Mouse (Mus musculus) skeletal muscle tissue, adult 2 months (tissue): Measurements from ENCODE around the gene Psmb11.
"Not testable (repeated sequence)": the region's sequence is repeated elsewhere in the genome, so short reads cannot be mapped to it uniquely, and the experiment has no call there.

ENCODE experiments used
- DNase-seq: peaks from one replicate; pipeline ENCODE4 v3.0.0-alpha.2; 2012; ENCODE audit warnings: low read depth, low spot score

Gene Psmb11

DNA sequence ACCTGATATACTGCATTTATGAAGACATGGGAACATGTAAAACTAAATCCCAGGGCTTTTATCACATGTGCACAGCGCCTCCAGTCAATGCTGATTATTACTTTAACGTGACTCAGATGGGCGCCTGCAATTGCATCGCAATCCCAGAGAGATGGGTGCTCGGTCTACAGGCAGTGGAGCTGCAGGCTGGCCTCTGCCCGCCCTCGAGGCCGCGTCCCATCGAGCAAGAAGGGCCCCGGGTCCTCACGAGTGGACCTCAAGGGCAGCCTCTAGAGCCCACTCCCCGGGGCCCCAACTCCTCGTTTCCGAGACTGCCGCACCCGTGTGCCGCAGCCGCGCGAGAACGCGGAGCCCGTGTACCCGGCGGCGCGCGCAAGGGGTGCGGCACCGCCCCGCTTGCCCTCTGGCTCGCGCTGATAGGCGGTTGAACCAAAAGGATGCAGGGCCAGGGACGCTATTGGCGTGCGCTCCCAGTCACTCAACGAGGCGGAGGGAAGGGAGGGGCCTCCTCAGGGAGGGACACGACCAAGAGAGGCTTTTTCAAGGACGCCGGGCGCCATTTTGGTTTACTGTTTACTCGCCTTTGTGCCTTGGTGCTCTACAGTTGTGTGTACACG, 18.1 kb upstream of the Psmb11 start:
- DNase-seq = peak; percentile 97

DNA sequence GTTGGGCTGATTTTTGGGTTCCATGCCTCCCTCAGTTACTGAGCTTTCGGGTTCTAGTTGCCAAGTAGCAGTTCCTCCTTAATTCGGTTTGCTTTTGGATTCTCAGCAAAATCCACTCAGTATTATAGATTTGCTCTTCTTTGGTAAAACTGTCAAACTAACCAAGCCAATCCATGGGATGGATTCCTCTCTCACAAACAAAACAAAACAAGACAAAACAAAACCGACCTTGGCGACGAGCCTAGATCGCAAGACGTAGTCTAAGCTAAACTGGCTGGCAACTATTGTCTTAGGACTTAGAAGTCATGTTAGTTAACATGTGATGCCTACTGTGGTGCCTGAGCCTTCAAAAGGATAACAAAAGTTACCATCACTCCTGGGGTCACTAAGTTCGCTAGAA, 17.5 kb upstream of the Psmb11 start:
- no peak for DNase-seq

DNA sequence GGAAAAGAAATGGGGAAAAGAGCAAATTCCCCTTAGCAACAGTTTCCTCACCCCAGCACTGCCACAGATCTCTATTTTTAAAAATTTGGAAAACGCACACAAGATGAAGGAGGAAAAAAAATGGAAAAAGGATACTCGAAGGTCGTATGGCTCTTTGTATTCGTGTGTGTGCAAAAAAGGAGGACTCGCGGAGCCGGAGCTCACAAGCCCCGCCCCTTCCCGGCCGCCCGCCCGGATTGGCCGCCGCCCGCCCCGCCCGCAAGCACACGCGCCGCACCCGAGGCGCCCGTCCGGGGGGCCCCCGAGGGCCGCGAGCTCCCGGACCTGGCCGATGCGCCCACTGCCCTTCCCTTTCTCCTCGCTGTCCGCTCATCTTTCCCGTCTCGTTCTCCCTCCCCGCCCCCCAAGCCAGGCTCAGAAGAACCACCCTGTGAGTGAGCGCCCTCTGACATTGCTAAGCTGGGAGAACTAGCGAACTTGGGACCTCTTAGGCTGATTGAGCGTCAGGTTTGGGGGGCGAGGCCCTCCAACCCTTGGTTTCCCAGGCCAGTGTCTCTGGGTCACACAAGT, 15.4 kb upstream of the Psmb11 start, which contains the start of gene 4931414P19Rik:
4931414P19Rik (minus strand) TSS at position 242 of the 570 bp plus-strand sequence.
- DNase-seq = peak; percentile 54

DNA sequence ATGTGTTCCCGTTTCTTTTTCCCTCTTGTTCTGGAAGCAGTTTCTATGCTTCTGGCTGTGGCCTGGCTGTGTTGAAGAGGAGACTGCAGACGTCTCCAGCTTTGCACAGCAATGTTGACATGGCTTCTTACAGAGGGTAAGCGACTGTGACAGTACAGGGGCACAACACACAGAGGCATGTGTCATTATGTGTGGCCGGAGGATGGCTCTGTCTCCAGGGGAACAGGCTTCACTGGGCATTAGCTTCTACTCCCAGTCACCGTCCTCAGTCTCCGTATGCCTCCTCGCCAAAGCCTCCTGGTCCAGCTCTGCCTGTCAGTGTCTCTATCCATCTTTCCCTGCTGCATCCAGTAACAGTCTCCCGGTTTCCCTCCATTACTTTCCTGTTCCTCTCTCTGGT, 14.0 kb upstream of the Psmb11 start:
- no peak for DNase-seq

- no peak for DNase-seq
Measured at GRCm38 (mm10) chr14:54609245-54609644, 12.0 kb upstream of the Psmb11 start.

DNA sequence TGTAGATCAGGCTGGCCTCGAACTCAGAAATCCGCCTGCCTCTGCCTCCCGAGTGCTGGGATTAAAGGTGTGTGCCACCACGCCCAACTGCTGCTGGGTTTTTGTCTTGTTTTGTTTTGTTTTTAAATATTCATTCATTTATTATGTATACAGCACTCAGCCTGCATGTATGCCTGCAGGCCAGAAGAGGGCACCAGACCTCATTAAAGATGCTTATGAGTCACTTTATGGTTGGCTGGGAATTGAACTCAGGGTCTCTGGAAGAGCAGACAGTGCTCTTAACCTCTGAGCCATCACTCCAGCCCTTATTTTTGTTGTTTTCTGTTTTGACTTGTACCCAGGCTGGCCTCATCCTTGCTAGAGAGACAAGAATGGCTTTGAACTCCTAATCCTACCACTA, 11.3 kb upstream of the Psmb11 start:
- no peak for DNase-seq

DNA sequence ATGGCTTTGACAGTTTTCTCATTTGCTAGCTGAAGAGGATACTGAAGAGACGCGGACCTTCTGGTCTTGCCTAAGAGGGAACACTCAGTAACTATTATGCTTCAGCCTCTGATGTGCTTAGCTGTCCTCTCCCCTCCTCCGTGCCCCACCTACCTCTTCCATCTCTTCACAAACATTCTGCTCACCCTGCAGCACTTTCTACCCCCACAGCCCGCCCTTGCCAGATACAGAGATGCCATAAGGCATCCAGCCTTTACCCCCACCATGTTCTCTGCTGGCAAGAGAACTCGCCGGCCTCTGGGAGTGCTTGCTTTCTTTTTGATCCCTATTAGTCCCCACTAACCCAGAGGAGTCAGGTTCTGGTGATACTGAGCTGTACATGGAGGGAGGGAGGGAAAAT, 10.6 kb upstream of the Psmb11 start:
- DNase-seq = no peak

DNA sequence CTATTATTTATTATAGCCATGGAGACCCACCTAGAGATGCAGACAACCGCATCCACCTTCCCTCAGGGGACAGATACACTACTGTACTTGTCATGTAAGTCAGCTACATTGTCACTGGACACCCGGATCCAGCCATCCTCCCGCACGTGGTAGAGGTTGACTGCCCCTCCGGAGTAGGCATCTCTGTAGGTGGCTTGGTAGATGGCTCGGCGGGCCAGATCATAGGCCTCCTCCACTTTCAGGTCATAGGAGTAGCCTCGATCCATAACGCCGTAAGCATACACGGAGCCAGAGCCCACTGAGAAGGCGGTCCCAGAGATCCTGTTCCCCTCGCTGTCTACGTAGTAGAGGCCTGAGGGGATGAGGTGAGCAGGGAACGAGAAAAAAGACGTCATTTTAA, 7.1 kb upstream of the Psmb11 start:
- DNase-seq = not testable (repeated sequence)

DNA sequence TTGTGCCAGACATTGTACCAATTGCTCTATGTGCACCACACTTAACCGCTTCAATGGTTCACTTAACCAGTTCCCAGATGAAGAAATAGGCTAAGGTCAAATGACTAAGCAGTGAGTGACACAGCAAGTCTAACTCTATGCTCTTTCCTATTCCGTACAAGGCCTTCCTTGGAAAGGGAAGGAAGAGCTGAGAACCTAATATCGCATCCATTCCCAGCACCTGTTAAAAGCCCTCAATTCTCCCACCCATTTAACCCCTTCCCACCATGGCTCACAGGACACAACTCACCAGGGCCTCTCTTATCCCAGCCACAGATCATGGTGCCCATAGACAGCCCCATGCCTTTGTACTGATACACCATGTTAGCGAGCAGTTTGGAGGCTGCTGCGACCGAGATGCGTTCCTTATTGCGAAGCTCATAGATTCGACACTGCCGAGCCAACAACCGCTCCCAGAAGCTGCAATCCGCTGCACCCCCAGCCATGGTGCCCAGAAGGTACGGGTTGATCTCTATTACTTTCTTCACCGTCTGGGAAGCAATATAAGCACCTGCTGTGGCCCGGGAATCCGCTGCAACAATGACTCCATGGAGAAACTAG, 4.9 kb upstream of the Psmb11 start:
- no peak for DNase-seq

GRCm38 (mm10) chr14:54617152-54617896, 3.9 kb upstream of the Psmb11 start:
- DNase-seq = no peak

GRCm38 (mm10) chr14:54617897-54618365, 3.3 kb upstream of the Psmb11 start, which contains the start of gene Psmb5:
Gene Psmb5 (minus strand): TSS chr14:54618022.
- DNase-seq = peak; percentile 87

- no peak for DNase-seq
Measured at GRCm38 (mm10) chr14:54623334-54623733, 2.1 kb downstream of the Psmb11 start.

DNA sequence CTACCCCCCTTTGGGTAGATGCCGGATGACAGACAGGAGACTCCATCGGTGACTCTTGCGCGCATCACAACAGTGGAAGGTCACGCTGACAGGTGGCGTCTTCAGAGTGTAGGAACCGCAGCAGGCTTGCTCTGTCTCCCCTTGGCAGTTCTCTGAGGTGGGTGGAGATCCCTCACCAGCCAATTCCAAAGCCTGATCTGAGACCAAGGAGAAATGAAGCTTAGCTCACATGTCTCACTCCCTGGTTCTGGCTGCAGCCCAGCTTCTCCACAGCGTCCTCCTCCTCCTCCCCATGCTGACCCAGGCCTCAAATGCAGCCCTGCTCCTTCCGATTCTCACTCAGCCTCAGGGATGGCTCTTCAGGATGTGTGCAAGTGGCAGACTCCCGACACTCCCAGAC, 3.7 kb downstream of the Psmb11 start:
- no peak for DNase-seq

DNA sequence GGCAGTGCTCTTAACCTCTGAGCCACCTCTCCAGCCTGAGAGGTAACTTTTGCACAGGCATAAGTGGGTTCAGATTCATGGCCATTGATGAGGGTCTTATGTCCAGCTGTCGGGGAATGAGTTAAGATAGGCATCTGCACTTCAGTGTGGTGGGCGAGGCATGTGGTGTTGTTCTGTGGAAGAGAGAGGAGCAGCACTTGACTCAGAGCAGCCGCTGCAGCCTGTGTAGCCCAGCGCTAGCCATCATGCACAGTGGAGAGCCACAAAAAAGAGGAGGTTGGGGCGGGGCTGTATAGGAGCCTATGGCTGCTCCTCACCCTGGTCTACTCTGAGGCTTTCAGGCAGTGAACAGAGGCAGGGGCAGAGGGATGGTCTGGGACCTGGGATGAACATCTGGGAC, 6.9 kb downstream of the Psmb11 start:
- no peak for DNase-seq

- no peak for DNase-seq
Measured at GRCm38 (mm10) chr14:54629797-54630196, 8.6 kb downstream of the Psmb11 start.

DNA sequence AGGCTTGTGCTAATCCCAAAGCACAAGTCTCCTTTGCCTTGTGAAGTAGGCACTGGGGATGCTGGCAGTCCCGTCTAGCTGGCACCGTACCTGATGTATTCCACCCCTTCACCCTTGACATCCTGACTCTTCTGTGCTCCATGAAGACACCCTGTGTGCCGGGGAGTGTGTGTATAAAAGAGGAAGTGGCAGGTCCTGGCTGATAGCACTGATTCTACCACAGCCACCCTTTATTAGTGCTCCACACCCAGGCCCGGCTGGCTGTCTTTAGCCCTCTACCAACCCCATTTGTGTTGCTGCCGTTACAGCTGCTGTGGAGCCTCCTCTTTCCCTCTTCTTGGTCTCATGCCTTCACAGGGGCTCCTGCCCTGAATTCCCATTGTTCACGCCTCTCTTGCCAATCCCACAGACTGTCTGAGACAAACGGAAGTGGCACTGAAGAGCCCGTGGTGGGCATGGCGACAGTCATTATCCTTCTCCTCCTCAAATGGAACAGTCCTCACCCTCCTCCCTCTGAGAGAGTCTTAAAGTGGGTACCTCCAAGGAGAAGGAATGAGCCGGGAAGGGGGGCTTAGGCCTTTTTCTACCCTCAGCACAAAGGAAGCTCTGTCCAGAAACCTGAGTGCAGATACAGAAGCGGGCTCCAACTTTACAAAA, 9.5 kb downstream of the Psmb11 start:
- no peak for DNase-seq

DNA sequence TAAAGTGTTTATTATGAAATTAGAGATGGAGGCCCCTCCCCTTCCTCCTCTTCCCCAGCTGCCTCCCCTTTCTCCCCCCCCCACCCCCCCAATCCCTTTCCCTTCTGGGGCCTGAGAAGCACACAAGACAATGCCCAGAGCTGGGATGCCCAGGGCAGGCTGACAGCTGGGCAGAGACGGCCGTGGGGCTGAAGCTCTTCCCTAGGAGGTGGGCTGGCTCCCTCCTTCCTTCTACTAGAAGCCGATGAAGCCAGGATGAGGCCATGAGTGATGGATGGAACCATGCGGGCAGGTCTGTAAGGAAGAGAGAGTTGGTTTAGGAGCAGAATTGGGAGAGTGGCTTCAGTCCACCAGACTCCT, 10.0 kb downstream of the Psmb11 start:
- no peak for DNase-seq

- no peak for DNase-seq
Measured at GRCm38 (mm10) chr14:54632252-54632651, 11.0 kb downstream of the Psmb11 start.

GRCm38 (mm10) chr14:54634182-54634581, 12.9 kb downstream of the Psmb11 start:
- no peak for DNase-seq

- no peak for DNase-seq
Measured at GRCm38 (mm10) chr14:54636954-54637353, 15.7 kb downstream of the Psmb11 start.

GRCm38 (mm10) chr14:54638210-54638609, 17.0 kb downstream of the Psmb11 start:
- DNase-seq = no peak

- no peak for DNase-seq
Measured at GRCm38 (mm10) chr14:54640121-54640520, 18.9 kb downstream of the Psmb11 start.
